Mouse (Mus musculus): ENCODE results near the gene Rhot2.
A peak's percentile ranks its signal among the peaks of the same experiment; 100 is the strongest.
"Not testable (repeated sequence)": the region's sequence is repeated elsewhere in the genome, so short reads cannot be mapped to it uniquely, and the experiment has no call there.

Gene Rhot2

GRCm38 (mm10) chr17:25874148-25874720, 29.6 kb upstream of the Rhot2 start:
- DNase-seq (ENCODE audit: low read depth), result no peak

GRCm38 (mm10) chr17:25873405-25874147, 28.9 kb upstream of the Rhot2 start:
- DNase-seq (ENCODE audit: low read depth), result no peak

GRCm38 (mm10) chr17:25872676-25873075, 28.0 kb upstream of the Rhot2 start:
- no peak for DNase-seq (ENCODE audit: low read depth)

- not testable (repeated sequence) for DNase-seq (ENCODE audit: low read depth)
Observed at GRCm38 (mm10) chr17:25871566-25871965, 26.9 kb upstream of the Rhot2 start.

GRCm38 (mm10) chr17:25869954-25870353, 25.3 kb upstream of the Rhot2 start:
- DNase-seq (ENCODE audit: low read depth), result no peak

GRCm38 (mm10) chr17:25869498-25869897, 24.8 kb upstream of the Rhot2 start:
- DNase-seq (ENCODE audit: low read depth), result no peak

GRCm38 (mm10) chr17:25868601-25869191, 24.0 kb upstream of the Rhot2 start, which contains the start of gene Mcrip2:
Gene Mcrip2, minus strand, starts transcription at chr17:25868764.
- no peak for DNase-seq (ENCODE audit: low read depth)

- DNase-seq (ENCODE audit: low read depth), result no peak
Observed at GRCm38 (mm10) chr17:25867836-25868600, 23.4 kb upstream of the Rhot2 start.

- no peak for DNase-seq (ENCODE audit: low read depth)
Observed at GRCm38 (mm10) chr17:25867509-25867835, 22.8 kb upstream of the Rhot2 start.

- no peak for DNase-seq (ENCODE audit: low read depth)
Observed at GRCm38 (mm10) chr17:25866172-25866571, 21.5 kb upstream of the Rhot2 start.

GRCm38 (mm10) chr17:25865288-25865687, 20.6 kb upstream of the Rhot2 start:
- DNase-seq (ENCODE audit: low read depth), result no peak

GRCm38 (mm10) chr17:25864311-25864710, 19.7 kb upstream of the Rhot2 start:
- no peak for DNase-seq (ENCODE audit: low read depth)

- no peak for DNase-seq (ENCODE audit: low read depth)
Observed at GRCm38 (mm10) chr17:25863681-25864080, 19.0 kb upstream of the Rhot2 start.

GRCm38 (mm10) chr17:25861704-25862612, 17.3 kb upstream of the Rhot2 start:
- DNase-seq (ENCODE audit: low read depth), result no peak

- peak; percentile 86 for DNase-seq (ENCODE audit: low read depth)
Observed at GRCm38 (mm10) chr17:25860832-25861703, 16.4 kb upstream of the Rhot2 start, which contains the start of gene Wdr90. Gene Wdr90, minus strand, starts transcription at chr17:25861501.

GRCm38 (mm10) chr17:25860229-25860628, 15.6 kb upstream of the Rhot2 start:
- DNase-seq (ENCODE audit: low read depth), result no peak

GRCm38 (mm10) chr17:25843636-25844395, 835 bp downstream of the Rhot2 start:
- no peak for DNase-seq (ENCODE audit: low read depth)

- no peak for DNase-seq (ENCODE audit: low read depth)
Observed at GRCm38 (mm10) chr17:25843122-25843521, 1.5 kb downstream of the Rhot2 start.

GRCm38 (mm10) chr17:25842509-25842908, 2.1 kb downstream of the Rhot2 start:
- no peak for DNase-seq (ENCODE audit: low read depth)
